Mouse (Mus musculus) yolk sac, embryonic 10.5 days (tissue): ENCODE measurements around the gene Cd96.

Source experiments
- DNase-seq: peaks from one replicate; pipeline ENCODE4 v3.0.0-alpha.2; 2017; ENCODE audit warnings: low spot score

Cd96 gene

DNA sequence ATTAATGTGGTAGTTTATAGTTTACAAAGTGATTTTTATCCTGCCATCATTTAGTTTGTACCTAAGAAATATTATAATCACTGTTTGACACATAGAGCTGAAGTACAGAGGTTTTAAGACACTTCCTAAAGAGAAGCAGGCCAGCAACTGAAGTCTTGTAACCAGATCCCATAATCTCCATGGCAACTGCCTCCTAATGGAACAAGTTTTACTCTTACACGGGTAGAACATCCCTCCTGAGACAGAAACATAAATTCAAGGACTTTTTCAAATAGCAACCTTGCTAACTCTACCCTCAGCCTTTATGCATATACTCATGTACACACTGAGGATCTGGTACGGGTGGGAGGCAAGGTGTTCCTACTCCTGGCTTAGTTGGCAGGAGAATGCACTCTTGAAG, 83.8 kb downstream of the Cd96 start:
- no peak for DNase-seq

DNA sequence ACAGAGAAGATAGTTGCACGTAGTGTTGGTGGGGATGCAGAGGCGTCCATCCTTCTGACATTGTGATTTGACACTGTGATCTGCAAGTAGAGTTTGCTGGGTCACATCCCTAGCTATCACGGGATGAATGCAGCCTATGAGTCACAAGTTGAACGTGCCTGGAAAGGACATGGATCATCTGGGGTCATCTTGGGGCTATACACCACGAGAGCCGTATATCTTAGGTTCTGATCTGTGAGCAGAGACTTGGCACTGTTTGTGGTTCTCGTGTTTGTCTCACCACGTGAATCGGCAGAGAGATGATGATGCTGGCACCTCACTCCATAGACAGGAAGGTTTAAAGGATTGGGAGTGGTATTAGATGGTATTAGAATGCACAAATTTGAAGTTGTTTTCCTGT, 86.2 kb downstream of the Cd96 start:
- no peak for DNase-seq

- peak; percentile 34 for DNase-seq
These were observed 97.0 kb downstream of the Cd96 start for GRCm38 (mm10) chr16:46022958-46023491.

DNA sequence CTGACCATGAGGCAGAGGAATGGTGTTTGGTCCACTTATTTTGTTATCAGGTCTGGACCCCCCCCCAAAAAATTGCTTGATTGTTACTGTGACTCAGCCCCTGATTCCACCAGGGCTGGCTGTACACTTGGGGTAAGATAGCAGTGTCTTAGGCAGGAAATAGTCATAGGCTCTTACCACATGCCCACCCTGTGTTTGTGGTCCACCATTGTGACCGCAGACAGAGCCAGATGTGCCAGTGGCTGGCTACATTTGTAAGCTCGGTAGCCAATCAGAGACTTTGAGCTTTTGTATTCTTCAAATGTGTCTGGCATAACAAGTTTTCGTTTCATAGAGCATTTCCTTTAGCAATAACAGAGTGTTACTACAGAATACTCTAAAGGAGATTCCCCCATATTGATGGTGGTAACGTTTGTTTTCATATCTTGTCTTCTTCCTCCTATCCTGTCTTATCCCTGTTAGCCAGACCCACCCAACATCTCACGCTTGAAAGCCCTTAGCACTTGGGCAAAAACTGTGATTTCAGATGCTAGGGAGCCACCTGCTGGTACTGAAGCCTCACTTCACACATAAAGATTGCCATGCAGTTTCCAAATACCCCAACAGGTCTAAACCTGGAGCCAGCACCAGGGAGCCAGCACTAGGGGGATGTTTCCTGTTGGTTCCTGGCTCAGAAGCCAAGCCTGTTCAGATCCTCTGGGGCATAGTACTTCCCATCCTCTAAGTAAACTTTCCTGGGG, 97.7 kb downstream of the Cd96 start:
- DNase-seq: peak; percentile 74

DNA sequence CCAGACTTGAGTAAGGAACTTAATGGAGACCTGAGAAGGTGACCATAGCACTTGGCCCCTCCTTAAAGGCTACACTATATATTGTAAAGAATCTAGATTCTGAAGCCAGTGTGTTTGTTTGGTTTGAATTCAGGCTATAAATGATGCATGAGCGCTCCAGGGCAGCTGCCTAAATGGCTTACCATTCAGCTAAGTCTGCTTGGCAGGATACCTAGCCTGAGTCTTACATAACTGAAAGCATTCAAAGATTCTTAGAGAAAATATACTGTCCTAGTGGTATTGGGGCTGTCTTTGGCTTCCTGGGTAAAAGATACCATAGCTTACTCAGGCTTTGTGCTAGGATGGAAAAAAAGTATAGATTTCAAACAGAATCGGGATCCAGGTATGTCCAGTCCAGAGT, 98.7 kb downstream of the Cd96 start:
- DNase-seq: no peak

- peak; percentile 69 for DNase-seq
These were observed 99.7 kb downstream of the Cd96 start for GRCm38 (mm10) chr16:46020396-46020795.

GRCm38 (mm10) chr16:46019799-46020198, 100.3 kb downstream of the Cd96 start:
- DNase-seq: peak; percentile 37

- no peak for DNase-seq
These were observed 100.7 kb downstream of the Cd96 start for GRCm38 (mm10) chr16:46019359-46019758.

GRCm38 (mm10) chr16:46011696-46012095, 108.4 kb downstream of the Cd96 start:
- no peak for DNase-seq

DNA sequence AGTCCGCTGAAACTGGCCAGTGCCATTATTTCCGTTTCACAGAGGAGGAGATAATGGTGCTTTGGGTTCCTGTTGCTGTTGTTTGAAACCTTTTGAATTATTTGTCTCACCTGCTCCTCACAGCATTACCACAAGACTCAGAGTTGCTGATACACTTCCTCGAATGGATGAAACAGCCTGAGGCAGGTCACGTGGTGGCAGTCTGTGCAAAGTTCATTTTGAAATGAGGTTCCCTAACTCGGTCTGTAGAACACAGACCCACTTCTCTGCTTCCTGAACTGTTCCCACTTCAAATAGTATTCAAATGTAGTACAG, 109.2 kb downstream of the Cd96 start:
- peak; percentile 79 for DNase-seq

GRCm38 (mm10) chr16:46010153-46010905, 109.7 kb downstream of the Cd96 start, which contains the start of gene Plcxd2:
Gene Plcxd2 (minus strand): TSS chr16:46010218.
- DNase-seq: peak; percentile 97

- DNase-seq: no peak
These were observed 110.3 kb downstream of the Cd96 start for GRCm38 (mm10) chr16:46009717-46010116.

DNA sequence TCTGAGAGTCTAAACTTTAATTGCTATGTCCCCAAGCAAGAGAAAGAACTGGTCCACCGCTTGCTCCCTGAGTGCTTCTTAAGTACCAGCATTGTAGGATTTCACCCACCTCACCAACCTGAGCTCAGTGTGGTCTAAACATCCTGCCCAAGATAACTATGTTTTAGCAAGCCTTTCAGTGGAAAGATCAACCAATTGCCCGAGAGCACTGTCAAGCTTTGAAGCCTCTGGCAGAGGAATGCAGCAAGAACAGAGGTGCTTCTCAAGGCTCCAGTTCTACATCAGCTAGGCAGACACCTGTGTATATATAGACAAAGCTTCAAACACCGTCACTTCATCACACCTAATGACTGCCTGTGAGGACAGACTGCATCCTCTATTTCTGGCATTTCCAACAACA, 111.3 kb downstream of the Cd96 start:
- DNase-seq: no peak

DNA sequence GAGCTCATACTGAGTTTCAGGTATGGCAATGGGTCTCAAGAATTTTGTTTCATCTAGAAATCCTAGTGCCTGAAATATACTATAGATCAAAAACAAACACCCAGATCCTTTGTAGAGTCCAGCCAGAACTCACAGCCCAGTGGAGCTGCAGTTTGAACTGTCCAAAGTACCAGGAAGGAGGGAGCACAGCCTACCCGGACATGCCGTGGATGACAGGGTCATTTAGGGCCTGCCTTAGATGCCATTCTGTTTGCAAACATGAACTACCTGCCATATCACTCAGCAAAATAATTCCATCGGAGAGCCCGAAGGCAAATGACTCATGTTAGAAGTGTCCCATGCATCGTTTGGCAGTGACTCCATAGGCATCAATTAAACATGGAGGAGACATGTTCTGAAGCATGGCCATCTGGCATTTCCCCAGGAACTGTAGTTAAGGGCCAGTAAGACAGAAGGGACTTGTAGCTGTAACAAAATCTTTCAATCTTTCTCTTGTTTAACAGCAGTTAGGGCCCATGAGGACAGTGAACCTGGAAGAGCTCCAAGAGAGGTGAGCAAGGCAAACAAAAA, 111.9 kb downstream of the Cd96 start:
- no peak for DNase-seq

DNA sequence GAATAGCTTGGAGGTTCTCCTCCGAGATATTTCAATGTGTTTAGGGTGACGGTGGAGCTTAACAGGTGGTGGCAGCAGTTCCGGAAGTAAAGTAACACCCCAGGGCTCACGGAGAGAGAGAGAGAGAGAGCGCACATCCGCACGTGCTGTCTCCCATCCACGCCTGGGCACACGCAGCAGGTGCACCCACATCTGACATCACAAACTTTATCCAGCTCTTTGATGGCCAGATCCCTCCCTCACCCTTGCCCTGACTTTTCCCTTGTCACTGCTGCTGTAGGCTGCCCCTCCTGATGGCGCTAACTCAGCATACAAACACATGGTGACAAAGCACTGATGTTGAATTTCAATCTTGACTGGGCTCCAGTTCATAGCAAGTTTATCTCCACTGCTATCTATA, 113.8 kb downstream of the Cd96 start:
- no peak for DNase-seq

- no peak for DNase-seq
These were observed 118.4 kb downstream of the Cd96 start for GRCm38 (mm10) chr16:46001550-46002166.

GRCm38 (mm10) chr16:46000976-46001375, 119.1 kb downstream of the Cd96 start:
- DNase-seq: no peak

DNA sequence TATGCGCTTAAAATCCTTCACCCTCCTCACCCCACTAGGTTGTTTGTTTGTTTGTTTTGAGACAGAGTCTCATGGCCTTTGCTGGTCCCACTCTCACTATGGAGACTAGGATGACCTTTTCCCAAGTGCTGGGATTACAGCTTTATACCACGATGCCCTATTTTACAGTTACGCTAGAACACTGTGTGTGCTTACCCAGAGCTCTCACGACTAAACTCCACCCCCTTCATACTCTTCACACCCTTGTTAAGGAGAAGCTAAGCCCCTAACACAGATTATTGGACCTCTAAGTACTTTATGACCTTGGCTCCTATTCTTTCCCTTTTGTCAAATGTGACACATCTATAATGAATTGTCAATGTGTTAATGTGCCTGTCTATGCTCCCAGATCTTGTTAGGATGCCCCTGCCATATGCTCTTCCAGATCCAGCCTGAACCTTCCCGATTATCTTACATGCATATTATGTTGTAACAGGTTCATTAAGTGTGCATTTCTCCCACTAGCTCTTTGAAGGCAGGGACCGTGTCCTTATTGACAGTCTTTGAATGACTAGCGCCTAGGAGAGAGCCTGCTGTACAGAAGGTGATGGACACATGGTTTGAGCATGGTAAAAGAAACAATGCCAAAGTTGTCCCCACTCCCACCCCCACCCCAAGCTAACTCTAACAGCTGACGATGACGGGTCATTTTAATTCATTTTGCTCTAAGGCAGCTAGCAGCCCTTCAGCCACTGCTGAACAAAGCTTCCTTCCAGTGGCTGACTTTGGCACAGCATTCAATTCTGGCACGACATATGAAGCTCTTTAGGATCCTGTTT, 120.5 kb downstream of the Cd96 start:
- DNase-seq: no peak

GRCm38 (mm10) chr16:45998231-45998630, 121.8 kb downstream of the Cd96 start:
- DNase-seq: no peak

DNA sequence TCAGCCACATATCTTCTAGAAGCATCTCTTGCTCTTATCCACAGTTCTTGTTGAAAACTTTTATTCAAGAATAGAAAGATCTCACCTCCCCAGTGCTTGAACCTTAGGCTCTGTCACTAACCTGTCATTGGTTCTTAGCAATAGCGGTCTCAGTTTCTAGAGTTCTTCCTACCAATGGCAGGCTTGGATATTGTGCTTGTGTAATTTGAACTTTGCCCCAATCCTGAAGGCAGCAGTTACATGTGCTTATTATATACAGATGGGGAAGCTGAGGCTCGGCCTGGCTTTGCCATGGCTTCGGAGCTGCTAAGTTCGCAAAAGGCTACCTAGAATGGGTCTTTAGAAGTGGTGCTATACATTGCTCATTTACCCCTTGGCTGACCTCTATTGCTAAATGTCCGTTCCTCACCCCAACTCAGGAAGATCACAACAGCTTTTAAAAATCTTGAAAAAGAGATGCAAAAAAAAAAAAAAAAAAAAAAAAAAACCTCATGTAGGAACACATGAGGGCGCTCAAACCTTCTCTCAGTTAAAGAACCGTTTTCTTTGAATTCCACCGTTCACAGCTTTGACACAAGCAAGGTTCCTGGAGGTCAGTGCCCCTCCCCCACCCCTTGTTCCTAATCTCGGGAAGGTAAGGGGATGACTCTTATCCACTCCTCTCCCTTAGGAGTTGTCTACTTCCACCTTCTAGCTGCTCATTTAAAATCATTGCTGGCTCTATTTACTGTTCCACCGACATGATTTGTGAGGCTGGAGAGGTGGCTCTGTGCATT, 129.0 kb downstream of the Cd96 start:
- peak; percentile 32 for DNase-seq

GRCm38 (mm10) chr16:45986236-45986635, 133.8 kb downstream of the Cd96 start:
- DNase-seq: no peak
